Mouse (Mus musculus) intestine, embryonic 16.5 days (tissue): ENCODE data around the gene Rhox10. TPM values are rescaled to one million over a fixed set of nuclear protein-coding genes. Genes with fewer than 3 reads are reported as not detected.
"Not testable (repeated sequence)": the region's sequence is repeated elsewhere in the genome, so short reads cannot be mapped to it uniquely, and the experiment has no call there.

Experiments
- ATAC-seq: fragments of 200-750 bp; cut with Nextera tagmentation; 2 replicates; pipeline ENCODE4 v1.8.0; 2017; ENCODE audit warnings: moderate TSS enrichment, moderate library complexity
- H3K27ac ChIP-seq: fragments of 300-500 bp; sonication (generic); 2 replicates; pipeline ENCODE4 v1.5.1; 2014; ENCODE audit warnings: mild to moderate bottlenecking, low read length
- H3K27me3 ChIP-seq: fragments of 300-500 bp; sonication (generic); replicated peaks from 2 replicates; pipeline ENCODE4 v1.6.1; 2014; ENCODE audit warnings: low read length, control low read depth, mixed read lengths; ENCODE audit not compliant: control insufficient read depth, insufficient read depth
- H3K36me3 ChIP-seq: fragments of 300-500 bp; sonication (generic); 2 replicates; pipeline ENCODE4 v1.6.1; 2014; ENCODE audit warnings: low read length, control low read depth; ENCODE audit not compliant: control insufficient read depth, insufficient read depth
- H3K4me1 ChIP-seq: fragments of 300-500 bp; sonication (generic); 2 replicates; pipeline ENCODE4 v1.6.1; 2014; ENCODE audit warnings: low read length, control low read depth, mixed read lengths; ENCODE audit not compliant: control insufficient read depth, insufficient read depth
- H3K4me2 ChIP-seq: fragments of 300-500 bp; sonication (generic); 2 replicates; pipeline ENCODE4 v1.6.1; 2014; ENCODE audit warnings: low read depth, low read length, control low read depth
- H3K4me3 ChIP-seq: fragments of 300-500 bp; sonication (generic); 2 replicates; pipeline ENCODE4 v1.5.1; 2014; ENCODE audit warnings: mild to moderate bottlenecking, low read length
- H3K9ac ChIP-seq: fragments of 300-500 bp; sonication (generic); 2 replicates; pipeline ENCODE4 v1.6.1; 2014; ENCODE audit warnings: low read depth, low read length
- H3K9me3 ChIP-seq: fragments of 300-500 bp; sonication (generic); 2 replicates; pipeline ENCODE4 v1.6.1; 2016; ENCODE audit warnings: low read length, control low read depth; ENCODE audit not compliant: control insufficient read depth
- WGBS: fragments of 180-500 bp; shearing (Covaris S2); extraction: QIAGEN DNeasy Blood & Tissue Kit; methylation state at CpG from one replicate; pipeline ENCODE4 v1.1.7; 2014; 5-methylcytosine and 5-hydroxymethylcytosine counted together
- polyA plus RNA-seq: library from polyadenylated mRNA; unstranded; fragments of >200 nt; fragmentation: Nextera tagmentation; extraction: Ambion mirVana; gene quantifications from 2 replicates; pipeline ENCODE4 v1.2.1, GENCODE M21; 2015

Gene Rhox10
- not detected in 2 replicates for polyA plus RNA-seq

DNA sequence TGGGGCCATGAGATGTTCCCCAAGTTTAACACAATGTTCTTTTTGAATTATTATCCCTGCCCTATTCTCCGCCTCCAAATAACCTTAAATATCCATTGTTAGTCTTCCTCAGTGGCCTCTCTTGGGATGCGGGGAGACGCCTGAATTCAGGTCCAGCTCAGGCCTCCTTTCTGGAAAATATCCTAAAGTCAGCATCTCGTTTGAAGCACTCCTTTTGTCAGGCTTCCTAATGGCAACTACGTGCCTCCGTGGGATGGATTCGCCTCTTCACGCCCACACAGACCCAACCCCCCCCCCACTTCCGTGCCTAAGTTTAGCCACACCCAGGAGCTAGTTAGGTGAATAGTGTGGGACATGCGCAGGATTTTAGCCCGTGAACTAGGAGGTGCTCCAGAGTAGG, at the start of gene Rhox10:
TSS of gene Rhox10 (plus strand) at position 301 of the 400 bp plus-strand sequence.
- no peaks in the 10 kb centered on the region for H3K9me3 ChIP-seq
- H3K36me3 ChIP-seq = no peaks in the 10 kb centered on the region
- H3K27me3 ChIP-seq = no peaks in the 10 kb centered on the region
- ATAC-seq = no peak
- no peak within 1 kb of the TSS for H3K9ac ChIP-seq
- no peak within 1 kb of the TSS for H3K4me3 ChIP-seq
- H3K4me1 ChIP-seq = no peaks in the 10 kb centered on the region
- WGBS = 89% methylated on average over 11 of the region's 11 CpGs
- no peak within 1 kb of the TSS for H3K27ac ChIP-seq
- H3K4me2 ChIP-seq = no peak within 1 kb of the TSS

DNA sequence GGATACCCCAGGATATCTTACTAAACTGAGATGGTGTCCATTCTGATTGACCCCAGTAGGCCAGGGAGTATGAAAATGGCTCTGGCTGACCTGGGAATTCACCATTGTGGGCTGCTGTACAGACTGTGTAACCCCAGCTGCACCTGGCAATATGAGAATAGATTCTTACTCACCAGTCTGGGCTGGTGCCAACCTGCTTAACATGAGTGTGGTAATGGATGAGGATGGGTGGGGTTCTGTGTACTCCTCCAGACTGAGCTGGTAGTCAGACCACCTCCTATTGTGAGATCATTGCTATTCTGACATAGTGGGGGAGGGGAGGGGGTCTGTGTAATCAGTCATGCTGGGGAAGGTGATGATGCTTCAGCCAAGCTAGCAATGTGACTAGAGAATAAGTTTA, 47.7 kb upstream of the Rhox10 start, which contains the start of gene Btg1-ps1:
TSS of gene Btg1-ps1 (minus strand) at position 219 of the 400 bp plus-strand sequence.
- H3K4me2 ChIP-seq, H3K9ac ChIP-seq, H3K36me3 ChIP-seq, ATAC-seq, H3K27me3 ChIP-seq, H3K4me1 ChIP-seq, H3K9me3 ChIP-seq, H3K4me3 ChIP-seq, H3K27ac ChIP-seq: not testable (repeated sequence)

DNA sequence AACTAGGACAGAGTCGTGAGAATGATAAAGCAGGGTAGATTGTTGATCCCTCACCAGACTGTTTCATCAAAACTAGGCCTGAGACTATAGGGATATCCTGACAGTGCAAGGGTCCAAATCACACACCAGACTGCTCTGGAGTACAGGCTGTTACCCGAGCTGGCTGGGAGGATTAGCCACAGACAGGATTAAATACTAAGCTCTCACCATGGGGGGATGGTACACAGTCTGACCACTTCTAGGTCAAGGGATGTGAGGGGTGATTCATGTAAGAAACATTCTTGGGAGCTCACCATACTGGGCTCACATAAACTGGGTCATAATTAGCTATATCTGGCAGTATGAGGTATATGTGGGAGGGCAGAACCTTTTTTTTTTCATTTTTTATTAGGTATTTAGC, 32.4 kb upstream of the Rhox10 start:
- Histone ChIP-seq H3K4me3 (no peak overlapping the region), H3K9ac (no peak overlapping the region), H3K36me3 (no peaks in the 10 kb centered on the region), H3K4me1 (no peaks in the 10 kb centered on the region), H3K27ac (no peak overlapping the region), H3K9me3 (no peaks in the 10 kb centered on the region), H3K27me3 (no peaks in the 10 kb centered on the region), H3K4me2 (no peak overlapping the region)
- WGBS = 57% methylated on average over 2 of the region's 2 CpGs
- no peak for ATAC-seq

DNA sequence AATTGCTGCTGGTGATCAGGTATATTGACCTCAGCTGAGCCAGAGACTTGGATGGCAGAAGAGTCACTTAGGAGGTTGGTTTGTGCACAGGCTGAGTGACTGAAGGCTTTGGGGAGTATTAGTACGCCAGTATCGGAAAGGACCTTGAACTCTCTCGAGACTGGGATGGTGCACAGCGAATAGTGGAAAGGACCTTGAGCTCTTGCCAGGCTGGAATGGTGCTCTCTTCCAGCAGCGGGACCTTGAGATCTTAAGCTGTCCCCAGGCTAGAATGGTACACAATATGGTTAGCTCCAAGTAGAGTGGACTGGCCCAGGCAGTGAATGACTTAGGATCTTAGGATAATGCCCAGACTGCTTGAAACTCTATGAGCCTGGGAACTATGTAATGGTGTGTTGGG, 26.6 kb upstream of the Rhox10 start:
- WGBS = 94% methylated on average over 5 of the region's 5 CpGs
- Histone ChIP-seq H3K9me3 (no peaks in the 10 kb centered on the region), H3K36me3 (no peaks in the 10 kb centered on the region), H3K9ac (no peak overlapping the region), H3K4me1 (no peaks in the 10 kb centered on the region), H3K27me3 (no peaks in the 10 kb centered on the region), H3K4me3 (no peak overlapping the region), H3K27ac (no peak overlapping the region), H3K4me2 (no peak overlapping the region)
- no peak for ATAC-seq

DNA sequence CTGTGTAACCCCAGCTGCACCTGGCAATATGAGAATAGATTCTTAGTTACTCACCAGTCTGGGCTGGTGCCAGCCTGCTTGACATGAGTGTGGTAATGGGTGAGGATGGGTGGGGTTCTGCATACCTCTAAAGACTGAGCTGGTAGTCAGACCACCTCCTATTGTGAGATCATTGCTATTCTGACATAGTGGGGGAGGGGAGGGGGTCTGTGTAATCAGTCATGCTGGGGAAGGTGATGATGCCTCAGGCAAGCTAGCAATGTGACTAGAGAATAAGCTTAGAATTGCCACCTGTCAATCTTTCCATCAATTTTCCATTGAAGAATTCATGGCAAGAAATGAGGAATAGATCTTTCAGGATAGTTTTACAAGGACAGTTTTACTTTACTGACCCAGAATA, 23.3 kb upstream of the Rhox10 start, which contains the start of gene Btg1-ps2:
TSS of gene Btg1-ps2 (minus strand) at position 101 of the 400 bp plus-strand sequence.
- H3K9ac ChIP-seq, H3K27ac ChIP-seq, H3K4me1 ChIP-seq, H3K27me3 ChIP-seq, H3K4me2 ChIP-seq, H3K9me3 ChIP-seq, H3K4me3 ChIP-seq, ATAC-seq, H3K36me3 ChIP-seq: not testable (repeated sequence)

DNA sequence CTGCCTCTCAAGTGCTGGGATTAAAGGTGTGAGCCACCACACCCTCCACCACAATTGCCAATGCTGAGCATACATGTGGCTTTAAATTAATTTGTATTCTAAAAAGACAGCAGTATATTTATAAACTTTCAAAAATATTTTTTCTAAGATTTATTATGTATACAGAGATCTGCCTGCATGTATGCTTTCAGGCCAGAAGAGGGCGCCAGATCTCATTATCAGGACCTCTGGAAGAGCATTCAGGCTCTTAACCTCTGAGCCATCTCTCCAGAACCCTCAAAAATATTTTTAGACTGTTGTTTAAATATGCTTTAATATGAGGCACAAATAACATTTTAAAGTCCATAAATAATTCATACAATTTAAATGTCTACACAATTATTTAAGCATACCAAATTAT, 4.7 kb upstream of the Rhox10 start:
- Histone ChIP-seq H3K4me2 (no peak overlapping the region), H3K4me1 (no peaks in the 10 kb centered on the region), H3K27ac (no peak overlapping the region), H3K27me3 (no peaks in the 10 kb centered on the region), H3K9ac (no peak overlapping the region), H3K4me3 (no peak overlapping the region), H3K9me3 (no peaks in the 10 kb centered on the region), H3K36me3 (no peaks in the 10 kb centered on the region)
- 0% methylated on average over 1 of the region's 1 CpGs for WGBS
- ATAC-seq = no peak

DNA sequence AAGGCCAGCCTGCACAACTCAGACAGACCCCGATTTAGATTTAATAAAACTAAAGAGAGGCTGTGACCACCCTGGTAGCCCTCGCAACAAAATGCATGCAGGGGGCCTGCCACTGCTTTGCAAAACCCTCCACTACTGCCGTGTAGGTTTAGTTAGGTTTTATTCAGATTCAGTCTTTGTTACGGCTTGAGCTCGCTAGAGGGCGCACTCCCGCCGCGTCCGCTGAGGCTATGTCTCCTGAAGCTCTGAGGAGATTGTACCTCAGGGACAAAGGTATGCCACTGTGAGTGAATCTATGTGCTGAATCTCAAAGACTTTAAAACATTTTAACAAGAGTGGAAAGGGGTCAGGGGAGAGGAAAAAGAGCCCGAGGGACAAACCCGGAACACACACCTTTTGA, 18.0 kb downstream of the Rhox10 start:
- no peaks in the 10 kb centered on the region for H3K27me3 ChIP-seq
- H3K9ac ChIP-seq = no peak overlapping the region
- 19% methylated on average over 12 of the region's 12 CpGs for WGBS
- H3K4me1 ChIP-seq = no peaks in the 10 kb centered on the region
- ATAC-seq = no peak
- H3K4me3 ChIP-seq = no peak overlapping the region
- H3K36me3 ChIP-seq = no peaks in the 10 kb centered on the region
- no peak overlapping the region for H3K4me2 ChIP-seq
- H3K9me3 ChIP-seq = no peaks in the 10 kb centered on the region
- no peak overlapping the region for H3K27ac ChIP-seq

DNA sequence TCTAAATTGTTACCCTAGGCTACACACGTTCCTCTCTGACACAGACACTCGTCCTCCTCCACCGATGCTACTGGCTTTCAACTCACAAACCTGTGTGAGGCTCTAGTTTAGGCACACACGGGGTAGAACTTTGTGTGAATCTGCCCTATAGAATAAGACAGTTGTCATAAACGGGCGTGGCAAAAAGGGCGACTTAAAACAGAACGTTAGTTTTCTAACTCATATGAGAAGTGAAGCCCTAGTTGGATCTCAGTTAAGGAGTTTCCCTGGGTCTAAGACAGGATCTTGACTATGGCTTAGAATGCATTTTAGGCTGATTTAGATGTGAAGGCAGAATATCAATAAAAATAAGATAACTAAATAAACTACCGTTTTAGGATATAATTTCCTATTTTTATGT, 18.8 kb downstream of the Rhox10 start, which contains the start of gene Rhox11:
TSS of gene Rhox11 (minus strand) at position 101 of the 400 bp plus-strand sequence.
- H3K27ac ChIP-seq = no peak within 1 kb of the TSS
- H3K4me2 ChIP-seq = no peak within 1 kb of the TSS
- WGBS = 85% methylated on average over 9 of the region's 9 CpGs
- H3K9ac ChIP-seq = no peak within 1 kb of the TSS
- no peaks in the 10 kb centered on the region for H3K27me3 ChIP-seq
- H3K4me1 ChIP-seq = no peaks in the 10 kb centered on the region
- no peaks in the 10 kb centered on the region for H3K9me3 ChIP-seq
- no peak for ATAC-seq
- no peaks in the 10 kb centered on the region for H3K36me3 ChIP-seq
- no peak within 1 kb of the TSS for H3K4me3 ChIP-seq

DNA sequence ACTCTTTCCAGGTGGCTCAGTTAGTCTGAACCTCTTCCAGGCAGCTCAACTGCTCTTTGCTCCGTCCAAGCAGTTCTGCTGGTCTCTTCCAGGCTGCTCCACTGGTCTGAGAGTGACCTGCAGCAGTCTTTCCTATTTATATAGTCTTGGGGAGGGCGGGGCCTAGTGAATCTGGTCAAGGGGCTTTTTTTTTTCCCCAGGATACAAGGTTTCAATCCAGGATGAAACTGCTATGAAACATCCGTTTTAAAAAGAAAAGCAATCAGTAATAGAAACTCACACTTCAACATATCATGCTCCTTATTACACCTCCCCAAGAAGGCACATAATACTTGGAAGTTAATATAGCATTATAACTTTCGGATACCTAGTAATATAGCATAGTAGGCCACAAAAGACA, 44.5 kb downstream of the Rhox10 start, which contains the start of gene Rhox12:
TSS of gene Rhox12 (minus strand) at position 101 of the 400 bp plus-strand sequence.
- Histone ChIP-seq H3K36me3 (no peaks in the 10 kb centered on the region), H3K27ac (no peak within 1 kb of the TSS), H3K4me2 (no peak within 1 kb of the TSS), H3K9ac (no peak within 1 kb of the TSS), H3K27me3 (no peaks in the 10 kb centered on the region), H3K4me1 (no peaks in the 10 kb centered on the region), H3K9me3 (no peaks in the 10 kb centered on the region), H3K4me3 (no peak within 1 kb of the TSS)
- 74% methylated on average over 4 of the region's 4 CpGs for WGBS
- ATAC-seq = no peak

DNA sequence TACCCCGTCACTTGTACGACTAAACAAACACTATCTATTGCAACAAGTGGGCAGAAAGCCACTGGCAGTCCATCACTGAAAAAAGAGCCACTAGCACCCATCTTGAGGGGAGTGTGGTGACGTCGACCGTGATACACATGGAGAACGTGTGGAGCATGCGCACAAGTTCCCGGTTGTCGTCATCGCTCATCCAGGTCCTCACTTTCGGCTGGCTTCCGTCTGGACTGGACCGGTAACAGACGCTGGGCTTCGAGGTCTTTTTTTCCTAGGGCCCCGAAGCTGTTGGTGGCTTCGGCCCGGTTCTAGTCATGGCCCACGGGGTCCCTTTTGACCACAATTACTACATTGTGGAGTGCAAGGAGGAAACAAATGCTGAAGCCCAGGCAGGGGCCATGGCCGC, 54.7 kb downstream of the Rhox10 start, which contains the start of gene Rhox13:
TSS of gene Rhox13 (plus strand) at position 238 of the 400 bp plus-strand sequence.
- 94% methylated on average over 20 of the region's 20 CpGs for WGBS
- Histone ChIP-seq H3K9me3 (0 out of 2 replicates have a peak, but pooled peaks cover 7% of the 10 kb centered on the region), H3K9ac (no peak within 1 kb of the TSS), H3K4me2 (no peak within 1 kb of the TSS), H3K4me3 (no peak within 1 kb of the TSS), H3K27ac (no peak within 1 kb of the TSS), H3K36me3 (no peaks in the 10 kb centered on the region), H3K4me1 (no peaks in the 10 kb centered on the region), H3K27me3 (no peaks in the 10 kb centered on the region)
- ATAC-seq = no peak
